Mouse (Mus musculus): ENCODE data around the gene Gsta4. TPM values are rescaled to one million over a fixed set of nuclear protein-coding genes. Genes with fewer than 3 reads are reported as not detected.
"Not testable (repeated sequence)": the region's sequence is repeated elsewhere in the genome, so short reads cannot be mapped to it uniquely, and the experiment has no call there.

The Gsta4 gene
- total RNA-seq, 2 experiments from 2014 or later: 48.4 to 50.1 TPM

GRCm38 (mm10) chr9:78223221-78223902 lies 40.8 kb downstream of the Gsta4 start:
- no peak for DNase-seq (ENCODE audit: low spot score in 2 of 2)
- Histone ChIP-seq H3K27ac (no peak overlapping the region), H3K4me3 (no peak overlapping the region)
- TF ChIP-seq CTCF (conservative IDR thresholded peaks at IDR 0.05): no peak

- TF ChIP-seq CTCF (conservative IDR thresholded peaks at IDR 0.05): no peak
- no peak overlapping the region for H3K27ac ChIP-seq
- no peak for DNase-seq (ENCODE audit: low spot score in 2 of 2)
- H3K4me3 ChIP-seq: no peak overlapping the region
These were observed 41.8 kb downstream of the Gsta4 start for GRCm38 (mm10) chr9:78224418-78224817.

- DNase-seq (ENCODE audit: low spot score in 2 of 2): no peak
- Histone ChIP-seq H3K27ac (no peak overlapping the region), H3K4me3 (no peak overlapping the region)
- TF ChIP-seq CTCF (conservative IDR thresholded peaks at IDR 0.05): no peak
These were observed 42.7 kb downstream of the Gsta4 start for GRCm38 (mm10) chr9:78225304-78225703.

- H3K4me3 ChIP-seq: no peak overlapping the region
- no peak overlapping the region for H3K27ac ChIP-seq
These were observed 45.5 kb downstream of the Gsta4 start for GRCm38 (mm10) chr9:78228122-78228521.

GRCm38 (mm10) chr9:78229658-78230057 lies 47.1 kb downstream of the Gsta4 start:
- H3K4me3 ChIP-seq; H3K27ac ChIP-seq; DNase-seq (ENCODE audit: low spot score in 2 of 2): not testable (repeated sequence)

More at GRCm38 (mm10) chr9:78228122-78228521, 45.5 kb downstream of the Gsta4 start:
- TF ChIP-seq CTCF (conservative IDR thresholded peaks at IDR 0.05): no peak
- no peak for DNase-seq (ENCODE audit: low spot score in 2 of 2)

- DNase-seq (ENCODE audit: low spot score in 2 of 2); H3K27ac ChIP-seq; H3K4me3 ChIP-seq: not testable (repeated sequence)
These were observed 47.9 kb downstream of the Gsta4 start, which contains the start of gene Gsta1 for GRCm38 (mm10) chr9:78230461-78230860. Gene Gsta1, plus strand, starts transcription at chr9:78230656.

- not testable (repeated sequence) for H3K27ac ChIP-seq; H3K4me3 ChIP-seq; DNase-seq (ENCODE audit: low spot score in 2 of 2)
These were observed 50.6 kb downstream of the Gsta4 start for GRCm38 (mm10) chr9:78233121-78233695.

- not testable (repeated sequence) for DNase-seq (ENCODE audit: low spot score in 2 of 2); H3K4me3 ChIP-seq; H3K27ac ChIP-seq
These were observed 73.3 kb downstream of the Gsta4 start for GRCm38 (mm10) chr9:78255683-78256470.

GRCm38 (mm10) chr9:78256914-78257313 lies 74.3 kb downstream of the Gsta4 start, which contains the start of gene Gm3776:
Gene Gm3776, plus strand, starts transcription at chr9:78257129.
- not testable (repeated sequence) for H3K27ac ChIP-seq; DNase-seq (ENCODE audit: low spot score in 2 of 2); H3K4me3 ChIP-seq

Other genes starting within 250 kb of the Gsta4 start
- not detected for gene Gcm1, start 130.8 kb upstream of the Gsta4 start, total RNA-seq (2021)
- gene Fbxo9, start 73.7 kb upstream of the Gsta4 start, total RNA-seq (2021): 10 to 100 TPM; 86.6 to 86.7 TPM
- 10 to 100 TPM; 18.3 to 20.6 TPM for gene Ick, start 73.6 kb upstream of the Gsta4 start, total RNA-seq (2021)
- not detected for gene Gsta1, start 47.9 kb downstream of the Gsta4 start, total RNA-seq (2021)
- not detected for gene Gm3776, start 74.4 kb downstream of the Gsta4 start, total RNA-seq (2021)
- not detected for gene Gm10639, start 107.1 kb downstream of the Gsta4 start, total RNA-seq (2021)
- not detected for gene Omt2a, start 132.0 kb downstream of the Gsta4 start, total RNA-seq (2021)
- gene Omt2b, start 144.8 kb downstream of the Gsta4 start, total RNA-seq (2021): not detected
- gene Gsta2, start 173.0 kb downstream of the Gsta4 start, total RNA-seq (2021): not detected
- not detected for gene Dppa5a, start 185.4 kb downstream of the Gsta4 start, total RNA-seq (2021)
- under 1 TPM in 1 of 2 experiments, not detected in 1; 0.17 TPM for gene Ooep, start 196.0 kb downstream of the Gsta4 start, total RNA-seq (2021)
- not detected for gene Ddx43, start 213.0 kb downstream of the Gsta4 start, total RNA-seq (2021)